Mouse (Mus musculus) megakaryocyte-erythroid progenitor cell, adult 5-6 weeks (primary cell): ENCODE results near the gene Creb3l1. TPM values are rescaled to one million over a fixed set of nuclear protein-coding genes. Genes with fewer than 3 reads are reported as not detected.

Source experiments
- ATAC-seq: replicated peaks from 2 replicates; pipeline ENCODE4 v1.8.0; 2016; ENCODE audit warnings: mild to moderate bottlenecking, inconsistent platforms; ENCODE audit not compliant: severe bottlenecking, poor library complexity, low FRiP score, low TSS enrichment
- total RNA-seq, 2 experiments: library from RNA; stranded (forward) in 1 of 2; stranded (reverse) in 1 of 2; fragments of 200-1000, 215-1000 nt in 1 of 2; fragments of >200 nt in 1 of 2; fragmentation: Nextera tagmentation in 1 of 2; gene quantifications; 2 replicates each; pipeline ENCODE4 v1.2.3; 2014 to 2017

The Creb3l1 gene
- total RNA-seq, 2 experiments from 2014 or later, result 0.33 TPM; not detected in 1

GRCm38 (mm10) chr2:92007933-92008622 lies 16.2 kb downstream of the Creb3l1 start:
- peak; percentile 97 for ATAC-seq

- 0 out of 2 replicates have a peak, but pooled peaks have one; percentile 7 for ATAC-seq
These were observed 17.1 kb downstream of the Creb3l1 start for GRCm38 (mm10) chr2:92006983-92007921.

DNA sequence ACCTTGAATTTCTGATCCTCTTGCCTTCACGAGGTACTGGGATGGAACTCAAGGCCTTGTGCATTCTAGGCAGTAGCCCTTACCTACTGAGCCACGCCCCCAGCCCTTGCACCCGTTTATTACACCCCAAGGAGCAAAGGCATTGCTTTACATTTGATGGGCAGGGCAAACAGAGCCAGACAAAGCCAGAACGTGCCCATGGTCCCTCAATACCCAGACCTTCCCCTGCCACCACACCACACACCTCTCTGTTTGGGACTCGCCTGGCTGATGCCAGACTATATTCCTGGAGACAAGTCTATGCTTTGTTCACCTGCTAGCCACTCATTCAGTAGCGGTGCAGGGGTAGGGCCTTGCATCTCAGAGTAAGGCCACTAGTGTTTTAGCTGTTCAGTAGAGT lies 17.8 kb downstream of the Creb3l1 start:
- no peak for ATAC-seq

DNA sequence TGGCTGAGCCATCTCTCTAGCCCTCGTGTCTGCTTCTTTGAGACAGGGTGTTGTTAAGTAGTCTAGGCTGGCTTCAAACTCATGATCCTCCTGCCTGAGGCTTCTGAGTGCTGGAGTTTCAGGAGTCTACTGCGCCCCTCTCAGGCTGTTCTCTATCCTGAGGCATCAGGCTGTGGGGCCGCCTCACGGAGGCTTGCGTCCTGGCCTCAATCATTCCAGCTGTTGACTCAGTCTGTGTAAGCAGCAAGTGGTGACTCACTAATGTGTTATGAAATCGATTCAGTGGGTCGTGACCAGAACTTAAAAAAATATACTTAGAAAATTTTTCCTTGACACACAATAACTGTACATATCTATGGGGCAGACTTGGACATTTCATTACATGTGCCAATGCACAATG lies 19.7 kb downstream of the Creb3l1 start:
- no peak for ATAC-seq

- ATAC-seq, result no peak
These were observed 26.2 kb downstream of the Creb3l1 start for GRCm38 (mm10) chr2:91997905-91998608.

DNA sequence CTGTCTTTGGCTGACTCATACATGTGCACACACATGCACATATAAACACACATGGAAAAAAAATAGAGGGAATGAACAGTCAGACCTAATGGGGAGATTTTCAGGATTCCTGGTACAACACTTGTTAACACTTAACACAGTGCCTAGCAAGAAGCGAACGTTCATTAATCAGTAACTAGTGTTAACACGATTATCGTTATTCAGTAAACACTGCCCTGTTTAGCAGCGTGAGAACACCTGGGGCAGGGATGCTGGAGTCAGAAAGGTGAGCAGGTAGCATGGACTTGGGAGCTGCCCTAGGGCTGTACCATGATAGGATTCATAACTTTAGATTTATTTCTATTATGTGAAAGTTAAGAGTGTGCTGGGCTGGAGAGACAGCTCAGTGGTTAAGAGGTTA lies 28.3 kb downstream of the Creb3l1 start:
- ATAC-seq, result no peak

GRCm38 (mm10) chr2:91993409-91993808 lies 30.9 kb downstream of the Creb3l1 start:
- ATAC-seq, result no peak

DNA sequence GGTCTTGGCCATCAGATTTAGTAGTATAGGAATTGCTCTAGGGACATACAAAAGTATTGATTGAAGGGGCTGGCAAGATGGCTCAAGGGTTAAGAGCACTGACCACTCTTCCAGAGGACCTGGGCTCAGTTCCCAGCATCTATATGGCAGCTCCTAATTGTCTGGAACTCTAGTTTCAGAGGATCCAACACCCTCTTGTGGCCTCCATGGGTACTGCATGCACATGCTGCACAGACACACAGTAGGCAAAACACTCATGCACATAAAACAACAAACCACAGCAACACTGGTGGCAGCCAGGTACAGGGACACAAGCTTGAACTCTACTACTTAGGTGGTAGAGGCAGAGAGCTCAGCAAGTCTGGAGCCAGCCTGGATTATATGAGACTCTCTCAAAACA lies 34.6 kb downstream of the Creb3l1 start:
- no peak for ATAC-seq

DNA sequence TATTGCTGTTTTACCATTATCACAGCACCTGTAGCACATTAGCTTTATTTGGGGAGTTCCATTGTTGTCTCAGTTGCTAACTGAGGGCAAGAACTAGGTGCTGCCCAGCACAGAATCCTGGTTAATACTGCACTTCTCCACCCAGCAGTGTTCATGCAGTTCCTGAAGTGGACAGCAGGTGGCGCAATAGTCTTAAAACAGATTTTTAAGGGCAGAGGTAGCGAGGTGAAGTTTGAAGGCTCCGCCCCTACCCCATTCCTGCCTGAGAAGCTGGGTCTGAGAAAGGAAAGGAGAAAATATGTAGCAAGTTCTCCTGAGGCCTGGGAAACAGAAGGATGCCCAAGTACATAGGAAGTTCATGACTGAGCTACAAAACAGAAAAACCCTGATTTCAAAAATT lies 36.8 kb downstream of the Creb3l1 start:
- ATAC-seq, result peak; percentile 42; the same call in 1 of the 2 replicates

- ATAC-seq, result peak; percentile 43
These were observed 38.2 kb downstream of the Creb3l1 start for GRCm38 (mm10) chr2:91986071-91986470.

DNA sequence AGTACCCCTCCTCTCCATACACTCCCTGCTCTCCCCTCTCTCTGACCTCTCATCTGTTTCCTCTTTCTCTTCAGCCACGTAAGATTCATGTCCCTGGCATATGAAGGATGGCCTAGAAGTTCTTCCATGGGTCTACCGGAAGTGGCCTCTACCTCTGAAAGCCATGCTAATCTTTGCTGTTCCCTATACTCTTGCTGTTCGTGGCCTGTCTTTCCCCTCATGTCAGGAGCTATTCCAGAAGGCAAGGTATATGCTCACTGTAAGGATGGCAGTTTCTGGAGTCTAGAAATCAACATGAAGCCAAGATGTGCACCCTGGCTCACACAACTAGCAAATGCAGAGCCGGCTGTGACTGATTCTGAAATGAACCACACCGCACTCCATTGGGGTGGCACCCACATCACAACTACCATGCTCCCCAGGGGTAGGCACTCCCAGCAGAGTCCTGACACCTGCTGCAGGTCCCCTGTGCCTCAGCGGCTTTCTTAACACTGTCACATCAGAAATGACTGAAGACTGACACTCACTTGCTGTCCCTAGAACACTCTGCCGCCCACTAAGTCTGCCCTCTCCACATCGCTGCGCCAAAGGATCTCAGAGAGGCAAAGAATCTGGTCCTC lies 39.3 kb downstream of the Creb3l1 start:
- ATAC-seq, result no peak

GRCm38 (mm10) chr2:91984439-91984838 lies 39.9 kb downstream of the Creb3l1 start:
- ATAC-seq, result peak; percentile 89

- no peak for ATAC-seq
These were observed 43.5 kb downstream of the Creb3l1 start for GRCm38 (mm10) chr2:91980830-91981229.

- no peak for ATAC-seq
These were observed 44.1 kb downstream of the Creb3l1 start for GRCm38 (mm10) chr2:91980245-91980644.

DNA sequence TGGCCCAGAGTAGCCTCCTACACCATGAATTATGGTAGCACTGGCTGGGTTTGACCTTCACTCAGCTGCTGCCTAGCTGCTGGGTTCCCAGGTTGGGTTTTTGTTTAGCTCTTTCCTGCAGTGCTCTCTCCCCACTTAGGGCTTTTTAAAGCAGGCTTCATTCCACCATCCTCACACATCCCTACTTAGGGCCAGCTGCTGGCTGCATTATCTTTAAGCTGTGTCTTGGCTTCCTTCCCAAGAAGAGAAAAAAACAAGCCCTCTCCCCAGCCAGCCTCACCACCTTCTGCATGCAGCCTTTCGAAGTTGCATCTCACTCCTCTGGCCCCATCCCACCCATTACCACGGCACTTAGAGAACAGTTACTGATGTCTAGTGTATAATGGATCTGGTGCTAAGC lies 45.8 kb downstream of the Creb3l1 start:
- ATAC-seq, result no peak

GRCm38 (mm10) chr2:91977960-91978359 lies 46.3 kb downstream of the Creb3l1 start:
- no peak for ATAC-seq

DNA sequence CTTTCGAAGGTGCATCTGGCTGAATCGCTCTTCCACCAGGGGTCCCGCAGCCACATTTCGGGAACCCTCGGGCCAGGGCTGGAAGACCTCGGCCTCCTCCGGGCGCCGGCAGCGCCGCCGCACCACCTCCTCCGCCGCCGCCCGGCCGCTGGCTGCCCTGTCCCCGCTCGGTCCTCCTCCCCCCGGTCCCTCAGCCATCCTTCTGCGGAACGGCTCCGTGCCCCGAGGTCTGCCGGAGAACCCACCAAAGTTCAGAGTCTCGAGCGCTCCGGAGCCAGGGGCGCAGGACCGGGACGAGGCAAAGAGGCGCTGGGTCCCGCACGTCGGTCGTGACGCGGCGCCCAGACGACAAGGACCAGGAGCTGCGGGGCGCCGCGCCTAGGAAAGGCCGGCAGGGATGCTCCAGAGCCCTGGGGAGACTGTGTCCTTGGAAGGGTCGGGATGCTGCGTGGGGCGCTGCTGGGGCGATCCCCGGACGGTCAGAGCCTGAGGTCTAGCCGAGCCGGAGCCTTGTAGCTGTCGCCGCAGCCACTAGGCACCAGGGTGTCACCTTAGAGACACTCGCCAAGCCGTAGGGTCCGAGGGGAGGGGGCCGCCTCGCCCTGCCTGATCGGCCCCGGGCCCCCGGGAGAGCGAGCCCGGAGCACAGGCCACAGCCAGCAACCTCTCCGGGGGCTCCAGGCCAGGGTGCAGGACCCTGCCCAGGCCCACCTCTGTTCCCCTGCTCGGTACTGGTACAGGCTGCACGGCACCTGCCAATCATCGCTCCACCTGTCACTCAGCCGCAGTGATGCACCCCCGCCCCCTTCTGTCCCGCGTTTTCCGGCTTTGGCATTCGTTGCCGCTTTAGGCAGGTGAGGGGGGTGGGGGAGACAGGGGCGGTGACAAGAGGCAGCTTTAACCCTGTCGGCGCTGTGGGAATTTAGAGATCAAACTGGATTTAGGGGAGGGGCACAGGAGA lies 48.4 kb downstream of the Creb3l1 start, which contains the start of gene Dgkz:
Gene Dgkz, minus strand, starts transcription at position 284 of the 961 bp plus-strand sequence.
- ATAC-seq, result no peak

GRCm38 (mm10) chr2:91973416-91974135 lies 50.7 kb downstream of the Creb3l1 start:
- ATAC-seq, result no peak
